Mouse (Mus musculus) inflammation-experienced regulatory T-cells, adult 16 weeks (primary cell): Measurements from ENCODE around the gene Mvk. TPM values are rescaled to one million over a fixed set of nuclear protein-coding genes. Genes with fewer than 3 reads are reported as not detected.

ENCODE experiments used
- polyA plus RNA-seq: library from polyadenylated mRNA; unstranded; fragments of 100-300 nt; shearing (Covaris generic); gene quantifications from one replicate; pipeline ENCODE4 v1.2.1, GENCODE M21; 2017

The Mvk gene
- 11.6 TPM for polyA plus RNA-seq

GRCm38 (mm10) chr5:114443566-114444367 lies at the start of gene Mvk, which contains the start of gene Mmab:
Gene Mvk (plus strand): TSS chr5:114444269.
Gene Mmab (minus strand): TSS chr5:114444060.

Other genes starting within 250 kb of the Mvk start
- not detected for gene Foxn4, start 170.5 kb upstream of the Mvk start, polyA plus RNA-seq
- gene Myo1h, start 155.1 kb upstream of the Mvk start, polyA plus RNA-seq, result 7.0 TPM
- 174 TPM for gene Kctd10, start 63.8 kb upstream of the Mvk start, polyA plus RNA-seq
- gene Ube3b, start 63.7 kb upstream of the Mvk start, polyA plus RNA-seq, result 77.0 TPM
- gene Mmab, start 209 bp upstream of the Mvk start, polyA plus RNA-seq, result 13.8 TPM
- not detected for gene Fam222a, start 123.7 kb downstream of the Mvk start, polyA plus RNA-seq
- gene Trpv4, start 214.2 kb downstream of the Mvk start, polyA plus RNA-seq, result 1.0 TPM
- gene Gltp, start 246.7 kb downstream of the Mvk start, polyA plus RNA-seq, result 259 TPM